Mouse (Mus musculus): ENCODE measurements at regions not wholly inside any gene's neighbourhood (a gene's known extent, or its start where the extent isn't known, plus 50 kb on each side); places are given as distances from the start of the nearest gene placed in this dataset.

- no peak for DNase-seq
Measured at GRCm38 (mm10) chr12:107322861-107323260, 165.6 kb upstream of the 3110018I06Rik start.

DNA sequence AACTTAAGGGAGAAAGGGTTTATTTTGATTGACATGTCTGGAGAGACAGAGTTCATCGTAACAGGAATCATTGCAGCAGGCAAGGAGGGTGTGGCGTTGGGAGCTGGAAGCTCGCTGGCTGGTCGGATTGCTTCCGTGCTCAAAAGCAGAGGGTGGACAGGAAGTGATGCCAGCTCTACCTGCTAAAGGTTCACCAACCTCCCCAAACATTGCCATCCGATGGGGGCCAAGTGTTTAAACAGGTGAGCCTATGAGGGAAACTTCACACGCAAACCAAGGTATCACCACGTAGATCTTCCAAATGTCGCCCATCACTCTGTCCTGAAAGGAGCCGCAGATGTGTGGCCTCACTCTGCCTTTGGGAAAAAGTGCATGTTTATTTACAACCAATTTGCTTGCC, 162.3 kb upstream of the 3110018I06Rik start:
- no peak for DNase-seq

- DNase-seq: no peak
Measured at GRCm38 (mm10) chr12:107327107-107327770, 161.2 kb upstream of the 3110018I06Rik start.

GRCm38 (mm10) chr12:107328986-107329385, 159.4 kb upstream of the 3110018I06Rik start:
- no peak for DNase-seq

- DNase-seq: no peak
Measured at GRCm38 (mm10) chr12:107334366-107334765, 154.1 kb upstream of the 3110018I06Rik start.

GRCm38 (mm10) chr12:107335106-107335505, 153.3 kb upstream of the 3110018I06Rik start:
- no peak for DNase-seq

GRCm38 (mm10) chr12:107338758-107339157, 149.7 kb upstream of the 3110018I06Rik start:
- no peak for DNase-seq

DNA sequence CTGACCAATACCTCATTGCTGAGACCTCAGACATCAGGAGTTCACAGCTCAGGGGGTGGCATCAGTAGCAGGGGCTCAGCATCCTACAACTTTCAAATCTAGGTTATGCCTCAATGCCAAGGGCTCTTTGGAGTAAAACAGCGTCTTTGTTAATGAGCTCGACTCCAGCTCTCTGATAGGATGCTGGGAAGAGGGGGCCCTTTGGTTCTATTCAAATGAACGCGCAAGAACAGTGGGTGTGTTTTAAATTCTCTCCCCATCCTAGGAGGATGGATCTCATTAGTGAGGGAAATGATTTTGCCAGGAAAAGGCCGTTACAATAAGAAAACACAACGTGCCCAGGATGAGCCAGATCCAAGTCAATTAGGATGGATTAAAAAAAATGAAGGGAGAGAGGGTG, 132.2 kb upstream of the 3110018I06Rik start:
- DNase-seq: no peak

DNA sequence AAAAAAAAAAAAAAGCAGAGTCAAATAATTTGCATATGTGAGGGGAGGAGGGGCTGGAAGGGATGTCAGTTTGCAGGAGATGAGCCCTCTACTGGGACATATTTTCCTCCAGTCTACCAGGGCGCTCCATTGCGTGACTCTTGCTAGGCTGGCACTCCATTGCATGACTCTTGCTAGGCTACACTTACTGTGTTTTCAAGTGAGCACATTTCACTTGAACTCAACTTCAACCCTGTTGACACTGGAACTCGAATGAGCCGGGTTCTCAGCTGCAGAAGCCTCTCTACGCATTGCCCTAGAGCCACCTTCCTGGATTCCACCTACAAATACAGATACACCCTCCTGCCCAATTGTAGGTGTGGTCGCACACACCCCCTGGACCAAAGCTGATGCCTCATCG, 131.5 kb upstream of the 3110018I06Rik start:
- no peak for DNase-seq

GRCm38 (mm10) chr12:107360511-107360910, 127.9 kb upstream of the 3110018I06Rik start:
- no peak for DNase-seq

DNA sequence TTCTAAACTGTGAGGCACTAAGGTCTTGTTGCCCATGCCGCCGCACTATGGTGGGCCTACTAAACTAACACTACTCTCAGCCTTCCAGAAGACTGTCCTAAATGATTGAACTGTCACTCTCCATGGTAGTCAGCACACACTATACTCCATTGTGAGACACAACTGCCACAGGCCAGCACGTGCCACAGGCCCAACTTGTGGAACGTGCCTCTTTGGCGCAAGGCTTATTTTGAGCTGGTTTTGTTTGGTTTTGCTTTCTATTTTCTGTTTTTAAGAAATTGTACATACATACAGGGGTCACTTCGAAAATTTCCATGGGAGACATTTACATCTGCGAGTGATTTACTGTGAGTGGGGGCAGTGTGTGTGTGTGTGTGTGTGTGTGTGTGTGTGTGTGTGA, 126.8 kb upstream of the 3110018I06Rik start:
- DNase-seq: no peak

DNA sequence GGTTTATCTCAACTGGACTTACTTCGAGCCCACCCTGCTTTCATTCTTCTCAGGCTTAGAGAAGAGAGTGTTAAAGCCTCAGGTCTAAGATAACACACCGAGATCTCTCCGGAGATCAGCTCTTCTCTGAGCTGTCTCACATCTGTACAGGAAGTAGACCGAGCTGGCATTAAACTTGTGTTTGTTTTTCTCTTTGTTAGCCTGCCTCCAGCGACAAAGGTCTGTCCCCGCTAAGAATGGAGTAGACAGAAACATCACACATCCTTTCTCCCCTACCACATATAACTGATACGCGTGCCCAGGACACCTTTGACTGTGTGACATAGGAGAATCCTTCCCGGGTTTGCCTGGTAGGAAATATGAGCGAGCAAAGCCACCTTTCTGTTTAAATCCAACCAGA, 126.3 kb upstream of the 3110018I06Rik start:
- peak; percentile 28 to 67 for DNase-seq

DNA sequence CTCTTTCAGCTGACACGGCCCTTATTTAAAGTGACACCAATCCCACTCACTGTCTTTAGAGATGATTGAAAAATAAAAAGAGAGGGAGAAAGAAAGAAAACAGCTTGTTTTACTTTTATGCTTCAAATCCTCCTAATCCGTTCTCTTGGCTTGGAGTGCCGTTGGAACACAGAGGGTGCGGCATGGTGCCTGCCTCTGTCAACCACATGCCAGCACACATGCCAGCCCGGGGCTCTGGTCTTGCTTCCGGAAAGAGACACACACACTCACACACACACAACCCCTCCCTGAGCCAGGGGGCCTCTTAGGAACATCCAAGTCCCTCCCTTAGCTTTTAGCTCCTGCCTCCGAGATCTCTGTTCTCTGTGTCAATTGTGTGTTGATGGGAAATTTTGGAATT, 116.2 kb upstream of the 3110018I06Rik start:
- no peak for DNase-seq

DNA sequence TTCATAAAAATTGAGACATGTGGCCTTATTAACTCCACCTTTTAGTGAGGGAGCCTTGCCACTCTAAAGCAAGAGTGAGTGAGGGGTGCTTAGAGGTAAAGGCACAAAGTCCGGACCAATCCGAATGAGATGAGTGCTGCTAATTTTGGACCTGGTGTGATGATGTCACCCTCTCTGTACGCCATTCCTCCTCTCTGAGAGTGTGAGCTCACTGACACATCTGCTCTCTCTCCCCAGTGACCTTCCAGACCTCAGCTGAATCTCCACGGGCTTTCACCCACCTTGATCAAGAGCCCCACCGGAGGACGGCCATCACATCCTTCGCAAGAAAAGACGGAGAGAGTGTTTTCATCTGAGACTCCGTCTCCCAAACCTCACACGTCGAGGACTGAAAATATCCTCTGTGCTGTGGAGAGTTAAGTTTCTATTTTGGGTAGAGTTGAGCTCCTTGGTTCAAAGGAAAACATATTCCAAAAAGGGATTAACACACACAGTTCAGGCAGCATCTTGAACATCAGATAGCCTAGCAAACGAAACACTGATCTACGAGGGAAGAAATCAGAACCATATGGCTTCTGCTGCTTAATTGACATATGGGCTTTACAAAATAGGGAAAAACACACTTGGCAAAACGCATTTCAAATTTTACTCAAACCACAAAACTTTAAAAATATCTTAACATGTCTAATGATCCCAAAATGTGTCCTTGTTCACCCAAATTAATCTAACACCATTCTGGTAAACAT, 96.2 kb upstream of the 3110018I06Rik start:
- no peak for DNase-seq

- no peak for DNase-seq
Measured at GRCm38 (mm10) chr12:107394467-107394866, 94.0 kb upstream of the 3110018I06Rik start.

DNA sequence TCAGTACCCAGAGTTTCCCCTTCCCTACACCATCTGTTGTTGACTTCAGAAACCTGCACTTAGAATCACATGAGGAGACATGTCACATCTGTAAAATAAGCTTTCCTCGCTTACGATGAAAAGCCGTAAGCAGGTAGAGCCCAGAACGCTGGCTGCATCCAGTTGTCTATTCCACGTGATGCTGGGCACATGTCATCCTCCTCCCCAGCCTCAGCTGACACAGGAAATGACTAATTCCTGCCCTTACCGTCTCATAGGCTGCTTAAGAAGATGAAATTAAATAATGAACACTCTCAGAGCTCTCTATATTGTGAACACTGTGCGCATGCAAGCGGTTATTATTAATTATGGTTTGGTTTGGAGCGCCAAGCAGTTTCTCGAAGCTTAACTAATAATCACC, 83.6 kb upstream of the 3110018I06Rik start:
- DNase-seq: no peak

DNA sequence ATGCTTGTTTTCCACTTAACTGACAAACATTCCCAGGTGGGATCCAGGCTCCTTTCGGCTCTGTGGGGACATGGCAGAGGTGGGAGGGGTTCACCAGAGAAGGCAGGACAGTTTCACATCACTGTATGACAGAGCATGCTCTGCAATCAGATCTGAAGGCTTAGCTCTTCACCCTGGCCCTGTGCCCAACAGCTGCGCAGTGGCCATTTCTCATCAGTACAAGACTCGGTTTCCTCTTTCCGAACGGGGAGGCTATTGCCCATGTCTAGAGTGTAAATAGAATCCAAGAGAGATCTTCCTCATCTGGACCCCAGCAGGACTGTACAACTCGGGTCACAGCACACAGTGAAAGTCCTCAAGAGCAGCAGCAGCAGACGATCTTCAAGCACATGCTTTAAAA, 64.5 kb upstream of the 3110018I06Rik start:
- DNase-seq: no peak

- DNase-seq: no peak
Measured at GRCm38 (mm10) chr12:107438506-107438905, 49.9 kb upstream of the 3110018I06Rik start.

All from thymus, adult 18-20 months (tissue).